Mouse (Mus musculus) embryonic facial prominence, embryonic 11.5 days (tissue): ENCODE measurements around the gene Slc2a5. TPM values are rescaled to one million over a fixed set of nuclear protein-coding genes. Genes with fewer than 3 reads are reported as not detected.

Source experiments
- ATAC-seq: fragments of 200-750 bp; cut with Nextera tagmentation; replicated peaks from 2 replicates; pipeline ENCODE4 v1.8.0; 2017; ENCODE audit warnings: low read depth; ENCODE audit not compliant: insufficient number of reproducible peaks, low FRiP score, low TSS enrichment
- DNase-seq: peaks from one replicate; pipeline ENCODE4 v3.0.0-alpha.2; 2015; ENCODE audit warnings: low spot score
- H3K27ac ChIP-seq: fragments of 300-500 bp; sonication (generic); replicated peaks from 2 replicates; pipeline ENCODE4 v1.5.1; 2014; ENCODE audit warnings: mild to moderate bottlenecking, low read depth, low read length, control low read depth
- H3K27me3 ChIP-seq: fragments of 300-500 bp; sonication (generic); 2 replicates; pipeline ENCODE4 v1.6.1; 2014; ENCODE audit warnings: mild to moderate bottlenecking, low read length, moderate library complexity, mixed read lengths; ENCODE audit not compliant: control insufficient read depth, insufficient read depth
- H3K36me3 ChIP-seq: fragments of 300-500 bp; sonication (generic); replicated peaks from 2 replicates; pipeline ENCODE4 v1.6.1; 2014; ENCODE audit warnings: low read depth, mild to moderate bottlenecking, low read length, moderate library complexity, mixed read lengths; ENCODE audit not compliant: control insufficient read depth, insufficient read depth
- H3K4me1 ChIP-seq: fragments of 300-500 bp; sonication (generic); 2 replicates; pipeline ENCODE4 v1.6.1; 2014; ENCODE audit warnings: low read length, mixed read lengths; ENCODE audit not compliant: control insufficient read depth, insufficient read depth
- H3K4me2 ChIP-seq: fragments of 300-500 bp; sonication (generic); 2 replicates; pipeline ENCODE4 v1.6.1; 2014; ENCODE audit warnings: low read depth, mild to moderate bottlenecking, control low read depth, low read length, moderate library complexity
- H3K4me3 ChIP-seq: fragments of 300-500 bp; sonication (generic); 2 replicates; pipeline ENCODE4 v1.5.1; 2014; ENCODE audit warnings: low read depth, low read length, control low read depth
- H3K9ac ChIP-seq: fragments of 300-500 bp; sonication (generic); replicated peaks from 2 replicates; pipeline ENCODE4 v1.6.1; 2014; ENCODE audit warnings: mild to moderate bottlenecking, control low read depth, low read length
- H3K9me3 ChIP-seq: fragments of 300-500 bp; sonication (generic); replicated peaks from 2 replicates; pipeline ENCODE4 v1.6.1; 2016; ENCODE audit warnings: mild to moderate bottlenecking, low read length, inconsistent platforms, mixed read lengths; ENCODE audit not compliant: control insufficient read depth
- WGBS: fragments of 180-500 bp; shearing (Covaris S2); extraction: QIAGEN DNeasy Blood & Tissue Kit; methylation state at CpG from one replicate; pipeline ENCODE4 v1.1.7; 2014; 5-methylcytosine and 5-hydroxymethylcytosine counted together
- polyA plus RNA-seq: library from polyadenylated mRNA; unstranded; fragments of >200 nt; fragmentation: Nextera tagmentation; extraction: Ambion mirVana; gene quantifications from 2 replicates; pipeline ENCODE4 v1.2.1, GENCODE M21; 2014

Gene Slc2a5
- polyA plus RNA-seq, 1 experiment from 2014 or later = 0.90 TPM

DNA sequence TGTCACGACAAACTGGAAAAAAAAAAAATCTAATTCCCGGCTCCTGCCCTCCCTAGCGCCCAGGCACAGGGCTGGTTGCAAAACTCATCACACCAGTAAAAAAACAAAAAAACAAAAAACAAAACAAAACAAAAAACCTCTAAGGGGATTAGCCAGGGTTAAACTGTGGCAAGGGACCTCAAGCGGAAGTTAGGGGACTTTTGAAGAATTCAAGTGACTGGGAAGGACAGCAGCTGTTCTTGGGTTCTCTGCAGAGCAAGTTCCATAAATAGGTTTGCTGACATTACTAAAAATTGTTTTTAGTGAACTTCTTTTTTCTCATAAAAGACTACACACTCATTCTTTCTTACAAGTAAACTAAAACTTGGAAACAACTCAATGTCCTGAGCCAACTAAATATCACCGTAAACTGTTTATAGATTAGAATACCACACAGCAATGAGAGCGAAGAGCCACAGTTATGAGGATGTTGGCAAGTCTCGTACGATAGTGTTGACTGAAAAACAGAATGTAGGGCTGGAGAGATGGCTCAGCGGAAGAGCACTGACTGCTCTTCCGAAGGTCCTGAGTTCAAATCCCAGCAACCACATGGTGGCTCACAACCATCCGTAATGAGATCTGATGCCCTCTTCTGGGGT, 38.6 kb upstream of the Slc2a5 start:
- Histone ChIP-seq H3K4me1 (no peaks in the 10 kb centered on the region), H3K4me2 (no peak overlapping the region), H3K27me3 (no peaks in the 10 kb centered on the region), H3K4me3 (no peak overlapping the region), H3K9ac (no peak overlapping the region), H3K36me3 (no peaks in the 10 kb centered on the region), H3K27ac (no peak overlapping the region), H3K9me3 (no peaks in the 10 kb centered on the region)
- DNase-seq = no peak
- 84% methylated on average over 11 of the region's 11 CpGs for WGBS
- ATAC-seq = no peak

GRCm38 (mm10) chr4:150085366-150085765, 33.7 kb upstream of the Slc2a5 start:
- ATAC-seq (no peak), DNase-seq (no peak)
- H3K4me1 ChIP-seq = no peaks in the 10 kb centered on the region; the same call in 1 of the 2 replicates
- no peaks in the 10 kb centered on the region for H3K36me3 ChIP-seq
- no peaks in the 10 kb centered on the region for H3K9me3 ChIP-seq
- H3K27ac ChIP-seq = no peak overlapping the region
- WGBS = 73% methylated on average over 4 of the region's 4 CpGs
- H3K4me2 ChIP-seq = no peak overlapping the region
- no peak overlapping the region for H3K4me3 ChIP-seq
- no peak overlapping the region for H3K9ac ChIP-seq
- peaks cover 4% of the 10 kb centered on the region; the same call in 1 of the 2 replicates for H3K27me3 ChIP-seq

- H3K27me3 ChIP-seq = peaks cover 4% of the 10 kb centered on the region; the same call in 1 of the 2 replicates
- H3K4me1 ChIP-seq = no peaks in the 10 kb centered on the region; the same call in 1 of the 2 replicates
- no peak; the same call in 1 of the 2 replicates for ATAC-seq
- H3K4me3 ChIP-seq = peak overlapping the region; percentile 60
- H3K4me2 ChIP-seq = peak overlapping the region; percentile 99
- H3K9me3 ChIP-seq = no peaks in the 10 kb centered on the region
- H3K36me3 ChIP-seq = no peaks in the 10 kb centered on the region
- WGBS = under 1% methylated on average over 7 of the region's 7 CpGs
- no peak overlapping the region for H3K9ac ChIP-seq
- DNase-seq = no peak
- no peak overlapping the region for H3K27ac ChIP-seq
Measured at GRCm38 (mm10) chr4:150086841-150087160, 32.3 kb upstream of the Slc2a5 start.

GRCm38 (mm10) chr4:150087161-150087889, 31.8 kb upstream of the Slc2a5 start, which contains the start of gene Gpr157:
Gpr157 (plus strand) TSS chr4:150087365.
- no peaks in the 10 kb centered on the region for H3K36me3 ChIP-seq

DNA sequence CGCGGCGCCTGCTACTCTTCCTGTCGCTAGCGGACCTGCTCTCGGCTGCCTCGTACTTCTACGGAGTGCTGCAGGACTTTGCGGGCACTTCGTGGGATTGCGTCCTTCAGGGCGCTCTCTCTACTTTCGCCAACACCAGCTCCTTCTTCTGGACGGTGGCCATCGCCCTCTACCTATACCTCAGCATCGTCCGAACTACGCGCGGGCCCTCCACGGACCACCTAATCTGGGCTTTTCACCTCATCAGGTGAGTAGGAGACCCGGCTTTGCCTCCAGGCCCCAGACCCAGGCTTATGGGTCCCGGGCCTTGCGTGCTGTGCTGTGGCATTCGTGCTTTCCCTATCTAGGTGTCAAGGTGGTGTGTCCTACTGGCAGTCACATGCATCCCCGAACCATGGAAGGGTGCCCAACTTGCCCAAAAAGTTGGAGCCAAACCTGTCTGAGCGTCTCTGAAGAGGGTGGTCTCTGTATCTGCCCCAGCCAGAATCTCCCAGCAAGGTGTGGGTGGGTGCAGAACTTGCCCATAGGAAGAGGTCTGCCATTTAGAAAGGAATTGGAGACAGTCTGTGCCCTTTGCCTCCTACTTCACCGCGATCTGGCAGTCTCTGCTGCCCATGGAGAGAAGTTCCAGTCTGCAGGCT, 31.1 kb upstream of the Slc2a5 start:
- no peaks in the 10 kb centered on the region for H3K9me3 ChIP-seq
- H3K27ac ChIP-seq = no peak overlapping the region
- no peak for ATAC-seq
- H3K4me2 ChIP-seq = peak overlapping the region; percentile 99
- H3K4me1 ChIP-seq = no peaks in the 10 kb centered on the region; the same call in 1 of the 2 replicates
- peaks cover 4% of the 10 kb centered on the region; the same call in 1 of the 2 replicates for H3K27me3 ChIP-seq
- H3K4me3 ChIP-seq = peak overlapping the region; percentile 60
- DNase-seq = no peak
- no peaks in the 10 kb centered on the region for H3K36me3 ChIP-seq
- peak overlapping the region; percentile 61 for H3K9ac ChIP-seq
- WGBS = 16% methylated on average over 29 of the region's 29 CpGs

More at GRCm38 (mm10) chr4:150087161-150087889, 31.8 kb upstream of the Slc2a5 start, which contains the start of gene Gpr157:
- Histone ChIP-seq H3K27me3 (peaks cover 4% of the 10 kb centered on the region; the same call in 1 of the 2 replicates), H3K27ac (no peak within 1 kb of the TSS), H3K9ac (peak within 1 kb of the TSS; percentile 61), H3K4me2 (peak within 1 kb of the TSS; percentile 99), H3K4me1 (no peaks in the 10 kb centered on the region; the same call in 1 of the 2 replicates), H3K9me3 (no peaks in the 10 kb centered on the region), H3K4me3 (peak within 1 kb of the TSS; percentile 60)
- peak; percentile 95 for DNase-seq
- peak; percentile 96 for ATAC-seq
- under 1% methylated on average over 52 of the region's 56 CpGs for WGBS

DNA sequence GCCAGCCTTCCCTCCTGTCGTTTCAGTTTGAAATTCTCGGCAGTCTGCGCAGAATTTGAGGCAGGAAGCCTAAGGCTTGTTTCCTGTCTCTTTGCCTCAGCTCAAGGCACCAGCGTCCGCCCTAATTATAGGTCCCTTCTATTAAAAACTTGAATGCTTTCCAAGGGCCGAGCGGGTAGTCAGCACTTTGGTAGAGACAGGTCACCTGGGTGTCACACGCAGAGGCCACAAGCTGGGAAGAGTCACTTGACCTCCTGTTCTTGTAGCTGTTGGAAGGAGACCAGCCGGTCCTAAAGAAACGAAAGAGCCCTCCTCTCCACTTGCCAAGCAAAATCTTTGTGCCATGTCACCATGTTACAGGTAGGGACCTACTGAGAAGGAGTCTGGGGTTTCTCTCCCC, 30.0 kb upstream of the Slc2a5 start:
- Histone ChIP-seq H3K27me3 (peaks cover 4% of the 10 kb centered on the region; the same call in 1 of the 2 replicates), H3K36me3 (no peaks in the 10 kb centered on the region), H3K27ac (no peak overlapping the region), H3K4me3 (no peak overlapping the region), H3K9me3 (no peaks in the 10 kb centered on the region), H3K4me1 (peaks cover 4% of the 10 kb centered on the region), H3K9ac (no peak overlapping the region), H3K4me2 (no peak overlapping the region)
- no peak for DNase-seq
- no peak for ATAC-seq
- 51% methylated on average over 10 of the region's 10 CpGs for WGBS

DNA sequence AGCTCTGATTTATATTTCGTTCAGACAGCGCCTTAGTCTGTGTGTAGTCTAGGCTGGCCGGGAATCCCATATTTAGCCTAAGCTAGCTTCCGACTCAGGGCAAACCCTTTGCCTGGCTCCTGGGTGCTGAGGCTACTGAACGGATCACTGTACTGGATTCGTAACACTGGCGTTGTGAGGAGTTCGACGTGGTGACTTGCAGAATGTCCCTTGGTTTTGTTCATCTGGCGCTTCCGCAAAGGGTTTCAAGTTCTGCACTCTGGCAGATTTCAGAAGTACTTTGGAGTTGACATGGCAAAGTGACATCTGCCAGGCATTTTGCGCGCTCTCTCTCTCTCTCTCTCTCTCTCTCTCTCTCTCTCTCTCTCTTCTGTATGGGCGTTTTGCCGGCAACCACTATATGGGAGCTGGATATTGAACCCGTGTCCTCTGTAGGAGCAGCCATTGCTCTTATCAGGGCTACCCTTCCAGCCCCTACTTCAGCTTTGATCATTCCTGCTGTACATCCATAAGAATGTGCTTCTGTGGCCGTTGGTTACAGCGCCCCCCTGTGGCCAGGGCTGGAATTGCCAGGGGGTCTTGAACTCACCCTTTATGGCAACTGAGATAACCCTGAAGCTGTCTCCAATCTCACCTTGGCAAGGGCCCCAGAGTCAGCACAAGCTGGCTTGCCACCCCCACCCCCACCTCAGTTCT, 27.0 kb upstream of the Slc2a5 start:
- no peaks in the 10 kb centered on the region for H3K9me3 ChIP-seq
- H3K4me1 ChIP-seq = peaks cover 9% of the 10 kb centered on the region
- no peak overlapping the region for H3K4me2 ChIP-seq
- no peak overlapping the region for H3K9ac ChIP-seq
- ATAC-seq = no peak
- H3K4me3 ChIP-seq = no peak overlapping the region
- WGBS = 81% methylated on average over 18 of the region's 18 CpGs
- H3K36me3 ChIP-seq = no peaks in the 10 kb centered on the region
- H3K27ac ChIP-seq = no peak overlapping the region
- no peak for DNase-seq
- peaks cover 4% of the 10 kb centered on the region; the same call in 1 of the 2 replicates for H3K27me3 ChIP-seq
